Mouse (Mus musculus) forebrain, embryonic 15.5 days (tissue): ENCODE data around the gene Stard13. TPM values are rescaled to one million over a fixed set of nuclear protein-coding genes. Genes with fewer than 3 reads are reported as not detected.

Source experiments
- ATAC-seq: fragments of 200-750 bp; cut with Nextera tagmentation; replicated peaks from 2 replicates; pipeline ENCODE4 v1.8.0; 2017; ENCODE audit warnings: mild to moderate bottlenecking, moderate TSS enrichment, moderate library complexity
- H3K27ac ChIP-seq: fragments of 300-500 bp; sonication (generic); replicated peaks from 2 replicates; pipeline ENCODE4 v1.5.1; 2015; ENCODE audit warnings: mild to moderate bottlenecking, inconsistent platforms
- H3K27me3 ChIP-seq: fragments of 300-500 bp; sonication (generic); 2 replicates; pipeline ENCODE4 v1.6.1; 2015; ENCODE audit warnings: inconsistent platforms
- H3K36me3 ChIP-seq: fragments of 300-500 bp; sonication (generic); 2 replicates; pipeline ENCODE4 v1.6.1; 2015; ENCODE audit warnings: mild to moderate bottlenecking, inconsistent platforms
- H3K4me1 ChIP-seq: fragments of 300-500 bp; sonication (generic); 2 replicates; pipeline ENCODE4 v1.6.1; 2015; ENCODE audit warnings: inconsistent platforms
- H3K4me2 ChIP-seq: fragments of 300-500 bp; sonication (generic); replicated peaks from 2 replicates; pipeline ENCODE4 v1.6.1; 2015; ENCODE audit warnings: mild to moderate bottlenecking, inconsistent platforms
- H3K4me3 ChIP-seq: fragments of 300-500 bp; sonication (generic); 2 replicates; pipeline ENCODE4 v1.5.1; 2015; ENCODE audit warnings: mild to moderate bottlenecking, inconsistent platforms
- H3K9ac ChIP-seq: fragments of 300-500 bp; sonication (generic); replicated peaks from 2 replicates; pipeline ENCODE4 v1.6.1; 2015; ENCODE audit warnings: mild to moderate bottlenecking, inconsistent platforms
- H3K9me3 ChIP-seq: fragments of 300-500 bp; sonication (generic); 2 replicates; pipeline ENCODE4 v1.6.1; 2016; ENCODE audit warnings: inconsistent platforms
- WGBS: fragments of 180-500 bp; shearing (Covaris S2); methylation state at CpG from one replicate; pipeline ENCODE4 v1.1.7; 2015; ENCODE audit warnings: mixed read lengths; 5-methylcytosine and 5-hydroxymethylcytosine counted together
- polyA plus RNA-seq: library from polyadenylated mRNA; unstranded; fragments of >200 nt; fragmentation: Nextera tagmentation; extraction: Ambion mirVana; gene quantifications from 2 replicates; pipeline ENCODE4 v1.2.1, GENCODE M21; 2015

Gene Stard13
- polyA plus RNA-seq, 1 experiment from 2014 or later: 4.0 TPM

DNA sequence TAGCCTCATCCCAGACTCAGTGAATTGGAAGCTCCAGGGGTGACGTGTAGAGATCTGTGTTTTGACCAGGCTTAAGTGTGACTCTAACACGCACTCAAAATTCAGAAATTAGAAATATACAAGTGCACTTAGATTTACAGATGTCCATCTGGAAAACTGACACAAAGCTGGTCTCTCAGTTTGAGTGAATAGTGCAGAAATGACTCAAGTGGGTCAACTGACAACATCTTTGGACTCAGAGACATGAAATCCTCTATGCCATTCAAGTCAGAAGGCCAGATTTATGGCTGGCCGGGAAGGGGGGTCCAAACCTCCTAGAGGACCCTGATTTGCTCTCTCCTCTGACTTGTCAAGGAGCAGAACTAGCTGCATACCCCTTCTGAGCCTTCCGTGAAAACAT lies 85.6 kb downstream of the Stard13 start:
- 87% methylated on average over 4 of the region's 4 CpGs for WGBS
- H3K27ac ChIP-seq: no peak overlapping the region
- peaks cover 3% of the 10 kb centered on the region for H3K4me1 ChIP-seq
- no peaks in the 10 kb centered on the region for H3K9me3 ChIP-seq
- no peaks in the 10 kb centered on the region for H3K36me3 ChIP-seq
- H3K4me3 ChIP-seq: no peak overlapping the region
- no peaks in the 10 kb centered on the region for H3K27me3 ChIP-seq
- no peak for ATAC-seq
- H3K9ac ChIP-seq: no peak overlapping the region
- H3K4me2 ChIP-seq: no peak overlapping the region

DNA sequence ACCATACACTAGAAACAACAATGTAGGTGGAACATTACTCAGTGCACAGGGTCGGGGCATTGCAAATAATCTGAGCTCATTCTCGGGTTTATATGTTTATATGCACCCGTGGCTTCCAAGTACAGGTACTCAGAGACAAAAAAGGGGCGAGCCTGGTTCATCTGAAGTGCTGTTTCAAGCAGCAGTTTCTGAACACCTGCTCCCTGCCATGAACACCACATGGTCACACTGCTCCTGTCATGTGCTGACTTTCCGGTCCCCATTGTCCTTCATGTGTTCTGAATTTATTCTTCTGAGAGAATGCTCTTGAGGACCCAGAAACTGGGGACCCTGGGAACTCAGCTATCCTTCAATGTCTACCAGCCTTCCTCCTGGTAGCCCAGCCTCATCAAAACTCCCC lies 87.8 kb downstream of the Stard13 start:
- H3K4me2 ChIP-seq: no peak overlapping the region
- no peak overlapping the region for H3K27ac ChIP-seq
- no peaks in the 10 kb centered on the region for H3K36me3 ChIP-seq
- H3K4me3 ChIP-seq: no peak overlapping the region
- H3K27me3 ChIP-seq: no peaks in the 10 kb centered on the region
- H3K9me3 ChIP-seq: no peaks in the 10 kb centered on the region
- peaks cover 16% of the 10 kb centered on the region for H3K4me1 ChIP-seq
- ATAC-seq: no peak
- WGBS: 85% methylated on average over 5 of the region's 5 CpGs
- H3K9ac ChIP-seq: no peak overlapping the region

DNA sequence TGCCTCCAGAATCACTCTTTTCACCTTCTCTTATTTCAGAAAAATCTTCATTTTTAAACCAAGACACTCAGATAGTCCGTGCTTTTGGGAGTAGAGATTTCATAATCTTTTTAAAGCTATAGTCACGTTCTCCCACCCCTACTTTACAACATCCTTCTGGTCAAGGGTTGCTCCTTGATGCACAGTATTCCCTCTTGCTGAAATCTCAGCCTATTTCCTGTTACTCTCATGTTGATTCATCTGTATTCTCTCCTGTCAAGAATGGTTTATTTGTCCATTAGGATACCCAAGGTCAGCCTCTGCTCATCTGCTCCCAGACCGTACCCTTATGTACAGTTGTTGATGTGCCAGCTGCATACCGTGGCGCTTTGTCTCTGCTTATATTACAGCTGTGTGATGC lies 89.7 kb downstream of the Stard13 start:
- H3K4me2 ChIP-seq: no peak overlapping the region
- ATAC-seq: no peak
- no peaks in the 10 kb centered on the region for H3K36me3 ChIP-seq
- no peak overlapping the region for H3K27ac ChIP-seq
- H3K4me1 ChIP-seq: peaks cover 16% of the 10 kb centered on the region
- no peak overlapping the region for H3K9ac ChIP-seq
- H3K27me3 ChIP-seq: no peaks in the 10 kb centered on the region
- no peaks in the 10 kb centered on the region for H3K9me3 ChIP-seq
- WGBS: 91% methylated on average over 5 of the region's 5 CpGs
- H3K4me3 ChIP-seq: no peak overlapping the region

DNA sequence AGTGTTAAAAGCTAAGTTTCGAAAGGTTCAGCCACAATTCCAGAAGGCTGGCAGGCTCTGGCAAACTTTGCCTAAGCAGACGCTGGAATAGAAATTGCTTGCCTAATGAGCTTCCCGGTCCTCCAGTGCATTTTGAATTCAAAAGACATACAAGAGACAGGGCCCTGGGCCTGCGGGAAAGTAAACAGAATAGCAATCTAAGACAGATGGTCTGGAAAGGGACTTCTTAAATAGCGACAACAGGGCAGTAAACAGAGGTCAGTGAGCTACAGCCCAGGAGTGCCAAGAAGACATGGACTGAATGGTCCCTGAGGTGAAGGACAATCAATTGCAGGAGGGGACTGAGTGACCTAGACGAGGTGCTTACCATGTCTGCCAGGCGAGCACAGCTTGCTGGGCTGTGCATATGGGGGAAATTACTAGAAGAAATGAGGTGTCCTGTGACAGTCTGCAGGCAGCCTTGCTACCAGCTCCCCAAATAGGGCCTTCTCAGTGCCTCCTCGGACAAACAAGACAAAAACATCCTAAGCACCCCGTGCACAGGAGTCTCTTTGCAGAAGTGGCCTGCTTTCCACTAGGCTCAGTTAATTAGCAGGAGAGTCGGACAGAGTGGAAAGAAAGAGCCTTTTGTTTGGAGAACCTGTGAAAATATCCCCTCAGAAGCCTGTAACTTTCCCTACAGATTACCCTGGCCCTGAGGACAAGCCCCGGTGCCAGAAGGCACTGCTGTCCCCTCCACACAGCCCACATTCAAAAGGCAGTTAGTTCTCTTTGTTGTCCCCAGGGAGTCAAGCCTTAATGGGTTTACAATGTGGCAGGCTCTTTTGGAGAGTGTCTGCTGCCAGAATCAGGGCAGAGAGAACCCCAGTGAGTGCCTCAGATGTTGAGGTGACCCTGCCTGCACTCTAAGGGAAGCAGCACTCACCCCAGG lies 90.7 kb downstream of the Stard13 start:
- no peak overlapping the region for H3K9ac ChIP-seq
- H3K36me3 ChIP-seq: no peaks in the 10 kb centered on the region
- H3K4me2 ChIP-seq: no peak overlapping the region
- no peak overlapping the region for H3K4me3 ChIP-seq
- ATAC-seq: peak; percentile 80
- H3K27ac ChIP-seq: peak overlapping the region; percentile 83
- H3K27me3 ChIP-seq: no peaks in the 10 kb centered on the region
- 4% methylated on average over 11 of the region's 11 CpGs for WGBS
- H3K9me3 ChIP-seq: no peaks in the 10 kb centered on the region
- H3K4me1 ChIP-seq: peaks cover 16% of the 10 kb centered on the region

DNA sequence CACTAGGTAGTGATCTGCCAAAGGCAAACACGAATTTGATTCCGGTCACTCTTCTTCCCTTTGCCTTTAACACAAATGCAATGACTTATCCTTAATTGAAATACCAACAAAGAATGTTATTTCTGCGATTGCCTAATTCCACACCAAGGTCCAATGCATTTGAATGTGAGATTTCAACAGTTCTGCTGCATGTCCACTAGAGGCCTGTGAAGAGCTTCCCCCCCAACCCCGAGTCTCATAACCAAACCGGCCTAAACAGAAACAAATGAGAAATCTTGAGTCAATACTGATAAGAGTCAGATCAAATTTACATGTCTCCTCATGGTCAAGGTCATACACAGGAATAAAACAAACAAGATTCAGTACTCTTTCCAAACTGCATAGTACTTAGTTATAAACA lies 91.4 kb downstream of the Stard13 start:
- 39% methylated on average over 5 of the region's 5 CpGs for WGBS

DNA sequence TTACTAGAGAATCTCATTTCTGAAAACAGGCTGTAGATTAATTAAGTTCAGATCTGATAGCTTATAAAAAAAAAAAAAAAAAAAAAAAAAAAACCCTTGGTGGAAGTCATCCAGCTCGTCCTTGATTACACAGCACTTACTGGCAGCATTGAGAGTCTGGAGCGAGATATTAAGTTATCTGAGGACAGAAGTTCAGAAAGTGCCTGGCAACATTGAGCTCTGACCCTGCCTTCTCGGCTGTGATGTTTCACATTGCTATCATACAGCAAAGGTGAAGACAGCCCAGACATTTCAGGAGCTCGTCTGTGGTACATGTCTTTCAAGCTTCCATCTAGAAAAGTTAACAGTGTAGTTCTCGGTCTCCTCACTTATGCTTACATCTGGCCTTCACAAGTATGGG lies 95.7 kb downstream of the Stard13 start:
- H3K9ac ChIP-seq: no peak overlapping the region
- WGBS: 93% methylated on average over 5 of the region's 5 CpGs
- H3K4me2 ChIP-seq: no peak overlapping the region
- H3K27me3 ChIP-seq: no peaks in the 10 kb centered on the region
- no peaks in the 10 kb centered on the region for H3K9me3 ChIP-seq
- no peak overlapping the region for H3K27ac ChIP-seq
- peaks cover 11% of the 10 kb centered on the region for H3K4me1 ChIP-seq
- no peak for ATAC-seq
- H3K4me3 ChIP-seq: no peak overlapping the region
- H3K36me3 ChIP-seq: no peaks in the 10 kb centered on the region

More for the DNA sequence above, 91.4 kb downstream of the Stard13 start:
- Histone ChIP-seq H3K9me3 (no peaks in the 10 kb centered on the region), H3K4me2 (no peak overlapping the region), H3K27me3 (no peaks in the 10 kb centered on the region), H3K9ac (no peak overlapping the region), H3K36me3 (no peaks in the 10 kb centered on the region), H3K27ac (peak overlapping the region; percentile 83; the same call in 1 of the 2 replicates), H3K4me3 (no peak overlapping the region), H3K4me1 (peaks cover 16% of the 10 kb centered on the region)
- ATAC-seq: peak; percentile 54

DNA sequence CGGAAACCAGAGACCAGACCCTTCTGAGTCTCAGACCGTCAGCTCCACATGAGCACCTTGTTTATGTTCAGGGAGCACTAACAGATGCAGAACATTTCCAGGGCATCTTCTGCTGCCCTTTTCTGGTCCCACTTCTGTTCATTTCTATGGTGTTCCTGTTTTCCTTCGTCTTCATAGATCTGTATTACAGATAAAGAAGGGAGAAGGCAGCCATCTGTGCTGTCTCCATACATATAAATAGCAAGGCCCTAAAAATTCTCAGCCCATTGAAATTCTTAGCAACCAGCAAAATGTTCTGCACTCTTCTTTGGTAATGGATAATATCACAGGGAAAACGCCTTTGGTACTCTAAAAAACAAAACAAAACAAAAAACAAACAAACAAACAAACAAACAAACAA lies 96.3 kb downstream of the Stard13 start:
- ATAC-seq: no peak
- Histone ChIP-seq H3K4me1 (peaks cover 5% of the 10 kb centered on the region), H3K4me3 (no peak overlapping the region), H3K4me2 (no peak overlapping the region), H3K27ac (no peak overlapping the region), H3K9ac (no peak overlapping the region), H3K36me3 (no peaks in the 10 kb centered on the region), H3K27me3 (no peaks in the 10 kb centered on the region), H3K9me3 (no peaks in the 10 kb centered on the region)
- 85% methylated on average over 4 of the region's 4 CpGs for WGBS

DNA sequence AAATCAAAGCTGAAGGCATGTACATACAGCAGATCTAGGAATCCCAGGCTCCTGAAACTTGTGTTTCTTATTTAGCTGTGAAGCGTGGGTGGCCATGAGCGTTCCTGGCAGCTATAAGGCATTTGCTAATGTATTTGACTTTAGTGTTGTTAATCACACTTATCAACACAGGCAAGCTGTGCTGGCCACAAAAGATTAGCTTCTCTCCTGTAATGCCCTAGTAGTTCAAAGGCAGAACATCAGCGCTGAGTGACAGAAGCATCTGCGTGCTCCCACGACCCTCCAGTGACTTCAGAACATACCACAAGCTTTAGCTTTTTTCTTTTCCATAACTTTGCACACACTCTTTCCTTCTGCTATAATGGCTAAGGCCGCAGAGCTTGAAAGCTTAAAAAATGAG lies 97.7 kb downstream of the Stard13 start:
- Histone ChIP-seq H3K4me3 (no peak overlapping the region), H3K27me3 (no peaks in the 10 kb centered on the region), H3K4me2 (no peak overlapping the region), H3K36me3 (no peaks in the 10 kb centered on the region), H3K9me3 (no peaks in the 10 kb centered on the region), H3K27ac (no peak overlapping the region), H3K4me1 (no peaks in the 10 kb centered on the region), H3K9ac (no peak overlapping the region)
- WGBS: 79% methylated on average over 6 of the region's 6 CpGs
- no peak for ATAC-seq

DNA sequence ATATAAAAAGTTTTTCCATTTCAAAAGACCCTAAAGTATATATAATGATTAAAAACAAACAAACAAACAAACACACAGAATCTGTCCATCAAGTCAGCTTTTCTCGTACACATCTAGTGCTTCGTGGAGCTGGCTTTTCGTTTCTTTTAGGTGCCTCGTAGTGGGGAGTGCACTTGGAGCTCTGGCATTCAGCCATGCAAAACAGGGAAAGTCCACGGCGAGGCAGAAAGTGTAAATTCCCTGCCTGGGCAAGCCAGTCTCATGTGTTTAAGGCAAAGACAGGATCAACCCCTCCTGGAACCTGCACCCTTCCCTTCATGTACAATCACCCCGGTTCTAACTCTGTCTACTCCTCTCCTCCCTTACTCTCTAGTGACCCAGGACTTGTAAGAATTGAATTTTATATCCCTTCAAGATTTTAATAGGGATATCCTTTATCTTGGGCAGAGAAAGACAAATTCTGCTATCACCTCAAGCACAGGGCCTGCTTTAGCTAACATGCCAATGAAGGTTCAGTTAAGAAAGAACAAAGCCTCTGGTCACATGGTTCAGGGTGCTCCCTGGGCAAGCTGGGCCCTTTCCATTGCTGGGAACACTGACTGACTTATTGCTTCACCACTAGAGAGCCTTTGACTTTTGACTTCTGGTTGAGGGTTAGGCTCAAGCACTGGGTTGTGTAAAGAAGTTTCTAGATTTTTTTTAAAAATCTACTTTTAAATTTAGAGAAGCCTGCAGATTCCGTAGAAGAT lies 98.4 kb downstream of the Stard13 start:
- Histone ChIP-seq H3K4me2 (no peak overlapping the region), H3K9me3 (no peaks in the 10 kb centered on the region), H3K36me3 (no peaks in the 10 kb centered on the region), H3K4me1 (no peaks in the 10 kb centered on the region), H3K27me3 (no peaks in the 10 kb centered on the region), H3K4me3 (no peak overlapping the region), H3K27ac (no peak overlapping the region), H3K9ac (no peak overlapping the region)
- WGBS: 88% methylated on average over 8 of the region's 8 CpGs
- ATAC-seq: no peak

DNA sequence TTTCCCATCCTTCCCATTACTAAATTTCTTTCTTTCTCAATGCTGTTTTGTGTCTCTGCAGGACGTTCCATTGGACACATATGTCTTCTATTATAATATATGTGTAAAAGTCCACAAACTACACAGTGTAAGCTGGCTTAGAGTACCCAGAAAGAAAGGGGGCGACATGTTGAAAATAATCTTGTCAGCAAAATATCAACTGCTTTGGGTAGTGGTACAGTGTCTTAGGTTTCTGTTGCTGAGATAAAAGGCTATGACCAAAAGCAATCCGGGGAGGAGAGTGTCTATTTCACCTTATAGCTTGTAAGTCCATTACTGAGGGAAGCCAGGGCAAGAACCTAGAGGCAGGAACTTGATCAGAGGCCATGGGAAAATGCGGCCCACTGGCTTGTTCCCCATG lies 99.4 kb downstream of the Stard13 start:
- WGBS: 92% methylated on average over 4 of the region's 4 CpGs

DNA sequence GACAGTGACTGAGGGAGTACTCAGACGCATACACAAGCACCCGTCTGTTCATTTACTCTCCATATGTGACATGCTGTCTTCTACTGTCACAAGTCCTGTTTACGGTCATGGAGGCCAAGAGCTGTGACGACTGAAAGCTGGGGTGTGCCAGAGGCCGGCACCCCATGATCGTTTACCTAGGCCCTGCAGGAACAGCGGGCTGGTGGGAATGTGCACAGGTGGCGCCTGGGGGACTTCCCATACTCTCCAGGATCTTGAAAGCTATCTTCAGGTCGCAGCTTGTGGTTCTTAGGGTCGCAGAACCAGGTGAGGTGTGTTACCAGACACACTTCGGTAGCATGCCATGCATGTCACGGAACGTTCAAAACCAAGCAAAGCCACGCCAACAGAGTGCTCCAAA lies 99.9 kb downstream of the Stard13 start:
- Histone ChIP-seq H3K9me3 (no peaks in the 10 kb centered on the region), H3K4me1 (no peaks in the 10 kb centered on the region), H3K36me3 (no peaks in the 10 kb centered on the region), H3K4me2 (no peak overlapping the region), H3K4me3 (no peak overlapping the region), H3K27me3 (no peaks in the 10 kb centered on the region), H3K27ac (no peak overlapping the region), H3K9ac (no peak overlapping the region)
- WGBS: 95% methylated on average over 14 of the region's 14 CpGs
- no peak for ATAC-seq

More for the DNA sequence above, 99.4 kb downstream of the Stard13 start:
- H3K9ac ChIP-seq: no peak overlapping the region
- H3K27me3 ChIP-seq: no peaks in the 10 kb centered on the region
- H3K9me3 ChIP-seq: no peaks in the 10 kb centered on the region
- H3K4me2 ChIP-seq: no peak overlapping the region
- H3K36me3 ChIP-seq: no peaks in the 10 kb centered on the region
- H3K4me1 ChIP-seq: no peaks in the 10 kb centered on the region
- no peak overlapping the region for H3K27ac ChIP-seq
- no peak overlapping the region for H3K4me3 ChIP-seq
- no peak for ATAC-seq

DNA sequence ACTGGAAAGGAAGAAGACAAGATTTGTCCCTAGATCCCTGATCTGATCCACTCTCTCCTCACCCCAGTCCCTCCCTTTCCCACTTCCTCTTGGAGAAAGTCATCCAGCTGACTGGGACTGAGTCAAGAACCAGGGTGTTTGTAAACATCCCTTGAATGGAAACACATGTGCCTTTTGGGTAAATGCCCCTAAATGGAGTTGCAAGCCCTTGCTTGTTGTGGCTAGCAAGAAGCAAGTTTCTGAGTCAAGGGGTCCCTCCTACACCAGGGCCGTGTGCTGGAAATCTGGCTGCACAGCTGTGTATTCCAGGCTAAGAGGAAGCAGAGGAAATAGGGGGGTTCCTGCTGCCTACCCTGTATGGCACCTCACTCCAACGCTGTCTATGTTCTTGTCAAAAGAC lies 103.9 kb downstream of the Stard13 start:
- Histone ChIP-seq H3K27ac (no peak overlapping the region), H3K9me3 (no peaks in the 10 kb centered on the region), H3K36me3 (no peaks in the 10 kb centered on the region), H3K27me3 (no peaks in the 10 kb centered on the region), H3K4me2 (no peak overlapping the region), H3K9ac (no peak overlapping the region), H3K4me1 (no peaks in the 10 kb centered on the region), H3K4me3 (no peak overlapping the region)
- no peak for ATAC-seq
- 83% methylated on average over 2 of the region's 2 CpGs for WGBS
